Mouse (Mus musculus): ENCODE data around the gene Alcam.

Gene Alcam

GRCm38 (mm10) chr16:52453971-52454514 is at the start of gene Alcam:
Alcam (minus strand) TSS chr16:52454074.
- no peak for DNase-seq (ENCODE audit: low spot score)

DNA sequence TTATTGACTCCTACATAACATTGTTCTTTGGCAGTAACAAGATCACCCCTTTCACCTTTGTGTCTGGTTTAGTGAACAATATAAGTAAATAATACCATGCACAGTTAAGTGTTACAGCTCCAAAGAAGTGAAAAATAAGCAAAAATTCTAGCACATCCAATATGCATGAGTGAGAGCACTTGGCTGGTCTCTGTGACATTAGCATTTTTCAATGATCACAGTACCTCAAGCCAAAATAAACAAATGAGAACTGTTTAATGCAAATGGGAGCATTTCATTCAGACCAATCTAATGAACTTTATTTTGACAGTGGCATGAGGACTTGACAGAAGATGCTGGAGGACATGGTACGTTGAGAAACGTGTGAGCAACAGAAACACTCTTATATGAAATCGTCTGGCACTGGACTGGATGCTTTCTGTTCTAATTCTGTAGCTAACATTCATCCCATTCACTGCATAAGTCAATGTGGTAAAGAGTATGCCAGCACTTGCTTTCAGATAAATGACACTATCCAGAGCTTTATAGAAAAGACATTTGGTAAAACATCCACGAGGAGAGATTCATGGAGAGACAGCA is 45.0 kb upstream of the Alcam start:
- DNase-seq (ENCODE audit: low spot score): no peak

- no peak for DNase-seq (ENCODE audit: low spot score)
Observed at GRCm38 (mm10) chr16:52490542-52490941, 36.7 kb upstream of the Alcam start.

GRCm38 (mm10) chr16:52474235-52474634 is 20.4 kb upstream of the Alcam start:
- no peak for DNase-seq (ENCODE audit: low spot score)

DNA sequence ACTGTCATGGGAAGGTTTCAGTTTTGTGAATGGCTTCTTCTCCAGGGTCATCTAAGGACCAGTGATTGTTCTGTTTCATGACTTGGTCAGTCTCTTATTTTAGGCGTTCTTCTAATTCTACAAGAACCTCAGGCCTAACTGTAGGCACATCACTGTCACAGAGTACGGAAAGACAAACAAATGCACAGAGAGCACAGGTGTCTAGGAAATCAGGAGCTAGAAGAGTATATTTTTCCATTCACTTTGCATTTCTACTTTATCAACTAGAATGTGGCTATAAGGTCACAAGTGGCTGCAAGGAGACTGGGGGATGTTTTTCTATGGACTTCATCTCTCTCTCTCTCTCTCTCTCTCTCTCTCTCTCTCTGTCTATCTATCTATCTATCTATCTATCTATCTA is 19.2 kb upstream of the Alcam start:
- no peak for DNase-seq (ENCODE audit: low spot score)

- DNase-seq (ENCODE audit: low spot score): no peak
Observed at GRCm38 (mm10) chr16:52472635-52473034, 18.8 kb upstream of the Alcam start.

DNA sequence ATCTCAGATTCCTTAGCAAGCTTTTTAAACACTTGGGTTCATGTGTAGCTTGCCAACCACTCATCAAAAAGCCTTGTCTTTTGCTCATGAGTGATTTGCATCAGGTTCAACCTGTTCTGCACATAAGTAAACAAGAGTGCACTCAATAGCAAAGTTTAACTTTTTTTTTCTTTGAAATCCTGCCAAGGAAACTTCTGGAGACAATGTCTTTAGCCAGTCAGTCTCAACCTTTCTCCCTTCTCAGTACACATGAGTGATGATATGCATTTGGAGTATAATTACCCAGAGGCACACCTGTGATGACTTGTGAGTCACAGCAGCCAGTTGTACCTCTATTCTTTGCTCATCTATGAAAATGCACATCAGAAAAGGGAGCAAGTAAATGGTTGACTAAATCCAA is 18.2 kb upstream of the Alcam start:
- no peak for DNase-seq (ENCODE audit: low spot score)

DNA sequence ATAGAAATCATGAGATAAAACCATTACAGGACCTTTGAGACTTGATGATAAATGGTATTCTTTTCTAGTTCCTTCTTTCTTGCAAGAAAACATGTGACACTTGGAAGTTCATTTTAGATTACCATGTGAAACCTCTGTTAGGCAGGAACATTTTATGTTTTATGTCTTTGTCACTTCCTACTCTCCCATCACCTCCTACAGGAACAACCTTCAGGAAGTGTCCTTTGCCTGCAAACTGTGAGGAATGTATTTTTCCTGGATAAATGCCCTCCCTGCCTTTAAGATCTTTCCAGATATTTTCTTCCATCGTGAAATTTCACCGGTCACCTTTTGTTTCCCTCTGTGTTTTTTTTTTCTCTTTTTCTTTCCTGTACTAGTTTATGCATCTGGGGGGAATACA is 17.0 kb upstream of the Alcam start:
- no peak for DNase-seq (ENCODE audit: low spot score)

DNA sequence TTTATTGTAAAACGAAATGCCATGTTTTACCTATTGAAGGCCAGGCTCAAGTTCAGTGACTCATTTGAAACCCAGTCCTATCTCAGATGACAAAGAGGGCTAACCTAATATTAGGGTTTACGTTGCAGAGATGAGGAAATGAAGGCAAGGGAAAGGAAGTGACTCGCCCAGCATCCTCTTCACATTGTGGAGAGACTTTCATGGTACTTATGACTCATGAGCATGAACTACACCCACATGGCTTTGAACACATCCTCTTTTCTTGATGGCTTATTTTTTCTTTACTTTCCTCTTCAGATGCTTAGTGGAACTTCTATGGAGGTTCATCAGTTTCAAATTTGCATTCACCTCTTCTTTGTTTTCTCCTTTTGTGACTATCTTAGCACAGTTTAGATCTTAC is 16.4 kb upstream of the Alcam start:
- DNase-seq (ENCODE audit: low spot score): no peak

GRCm38 (mm10) chr16:52468426-52468825 is 14.6 kb upstream of the Alcam start:
- no peak for DNase-seq (ENCODE audit: low spot score)

DNA sequence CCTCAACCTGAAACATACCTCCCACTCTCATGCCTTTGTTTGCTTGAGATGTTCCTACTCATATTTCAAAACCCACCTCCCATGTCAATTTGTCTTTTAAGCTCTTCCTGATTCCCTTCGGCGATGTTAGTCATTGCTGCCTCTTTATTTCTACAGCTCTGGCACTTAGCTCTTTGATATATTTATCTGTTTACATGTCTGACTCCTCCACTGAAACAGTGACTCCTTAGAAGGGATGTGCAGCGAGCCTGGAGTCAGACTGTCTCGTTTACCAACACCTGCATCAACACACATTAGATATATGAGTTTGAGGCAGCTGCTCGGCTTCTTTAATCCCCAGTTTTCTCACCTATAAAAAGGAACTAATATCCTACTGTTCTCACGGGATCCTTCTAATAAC is 12.9 kb upstream of the Alcam start:
- no peak for DNase-seq (ENCODE audit: low spot score)

GRCm38 (mm10) chr16:52464597-52464996 is 10.7 kb upstream of the Alcam start:
- no peak for DNase-seq (ENCODE audit: low spot score)

GRCm38 (mm10) chr16:52452862-52453715 is 785 bp downstream of the Alcam start:
- DNase-seq (ENCODE audit: low spot score): peak; percentile 84

DNA sequence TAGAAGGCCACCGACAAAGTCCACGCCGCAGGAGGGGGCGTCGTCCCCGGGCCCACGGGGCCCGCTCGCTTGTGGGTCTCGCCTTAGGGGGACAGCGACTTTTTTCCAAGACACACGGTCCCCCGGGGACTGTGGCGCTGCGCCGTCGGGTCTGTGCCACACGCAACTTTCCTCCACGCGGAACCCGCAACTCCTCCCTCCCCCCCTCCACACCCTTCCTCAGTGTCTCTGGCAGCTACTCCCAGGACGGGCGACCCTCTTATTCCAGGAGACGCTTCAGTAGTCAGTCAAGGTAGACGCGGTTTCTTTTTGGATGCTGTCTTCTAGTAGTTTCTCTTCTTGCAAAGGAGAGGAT is 1.4 kb downstream of the Alcam start:
- DNase-seq (ENCODE audit: low spot score): no peak

- DNase-seq (ENCODE audit: low spot score): no peak
Observed at GRCm38 (mm10) chr16:52451786-52452476, 1.9 kb downstream of the Alcam start.

GRCm38 (mm10) chr16:52451101-52451785 is 2.6 kb downstream of the Alcam start:
- no peak for DNase-seq (ENCODE audit: low spot score)

DNA sequence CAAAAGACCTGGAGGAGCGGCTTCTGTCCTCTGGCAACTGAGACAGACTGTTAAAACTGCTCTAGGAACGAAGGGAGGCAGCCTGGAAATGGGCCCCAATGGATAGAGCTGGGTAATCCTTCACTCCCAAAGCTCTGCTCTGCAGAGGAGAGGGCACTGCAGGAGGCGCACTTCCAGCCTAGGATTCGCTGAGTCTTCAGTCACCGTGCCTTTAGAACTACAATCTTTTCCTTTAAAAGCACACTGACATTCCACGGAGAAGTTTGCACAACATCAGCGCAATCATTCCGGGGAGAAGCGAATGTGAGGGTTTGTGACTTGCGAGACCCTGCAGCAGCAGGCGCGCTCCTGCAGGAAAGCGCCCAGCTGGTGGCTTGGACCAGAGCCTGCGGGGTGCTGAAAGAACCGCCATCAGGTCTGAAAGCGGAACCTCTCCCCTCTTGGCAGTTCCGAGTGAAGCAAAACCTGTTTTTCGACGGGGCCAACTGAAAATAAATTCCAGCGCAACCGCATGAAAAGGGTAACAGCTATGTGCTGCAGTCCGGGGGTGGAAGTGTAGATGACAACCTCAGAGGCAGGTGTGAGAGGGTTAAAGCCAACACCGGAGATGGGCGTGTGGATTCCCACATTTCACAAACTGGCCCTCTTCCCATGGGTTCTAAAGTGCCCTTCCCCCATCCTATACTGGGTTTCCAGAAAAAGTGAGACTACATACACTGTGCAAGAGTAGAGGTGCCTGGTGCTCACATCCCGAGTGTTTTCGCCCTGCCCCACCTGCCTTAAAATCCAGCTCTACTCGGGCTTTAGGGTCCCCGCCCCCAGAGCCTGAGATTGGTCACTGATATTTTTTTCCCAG is 3.4 kb downstream of the Alcam start:
- no peak for DNase-seq (ENCODE audit: low spot score)

DNA sequence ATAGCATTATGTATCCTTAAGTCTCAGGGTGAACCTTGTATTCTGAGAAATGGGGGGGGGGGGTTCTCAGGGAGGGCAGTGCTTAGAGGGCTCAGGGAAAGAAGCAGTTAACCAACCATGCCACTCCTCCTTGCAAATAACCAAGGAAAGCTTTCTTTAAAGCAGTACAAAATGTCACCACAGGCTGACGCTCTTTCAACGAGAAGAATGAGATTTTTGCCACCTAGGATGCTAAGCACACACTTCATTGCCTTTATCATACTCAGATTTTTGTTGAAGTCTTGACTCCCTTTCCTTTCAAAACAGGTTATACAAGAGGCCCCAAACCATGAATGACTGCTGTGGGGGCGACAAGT is 4.0 kb downstream of the Alcam start:
- no peak for DNase-seq (ENCODE audit: low spot score)

DNA sequence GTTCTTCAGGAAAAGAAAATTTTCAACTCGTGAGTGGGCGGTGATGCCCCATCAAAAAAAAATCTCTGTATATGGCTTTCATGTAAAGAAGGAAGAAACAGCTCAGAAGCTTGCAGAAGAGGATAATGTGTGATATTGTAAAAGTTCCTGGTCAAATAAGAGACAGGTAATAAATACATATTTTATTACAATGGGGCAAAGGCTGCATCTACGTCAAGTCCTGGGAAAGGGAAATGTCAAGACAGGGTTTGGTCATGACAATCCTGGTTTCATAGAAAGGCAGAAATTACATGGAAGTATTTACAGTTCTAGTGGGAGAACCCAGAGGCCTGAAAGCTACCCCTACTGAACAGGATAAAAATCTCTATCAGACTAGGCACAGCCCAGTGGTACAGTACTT is 7.9 kb downstream of the Alcam start:
- DNase-seq (ENCODE audit: low spot score): no peak

- DNase-seq (ENCODE audit: low spot score): no peak
Observed at GRCm38 (mm10) chr16:52443635-52444505, 10.0 kb downstream of the Alcam start.

DNA sequence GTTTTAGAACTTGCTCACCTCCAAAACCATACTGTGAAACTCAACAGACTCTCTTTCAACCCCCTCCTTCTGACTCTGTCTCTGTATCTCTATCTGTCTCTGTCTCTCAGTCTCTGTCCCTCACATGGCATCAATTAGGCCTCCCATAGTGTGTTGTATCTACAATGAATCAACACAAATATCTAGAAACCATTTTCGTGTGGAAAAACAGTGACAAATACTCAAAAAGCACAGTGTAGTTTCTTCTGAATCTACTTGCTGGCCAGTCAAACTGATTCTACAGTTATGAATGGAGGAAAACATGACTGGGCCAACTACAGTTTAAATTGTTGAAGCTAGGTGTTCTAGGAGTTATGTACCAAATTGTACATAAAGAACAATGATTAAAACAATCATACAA is 10.8 kb downstream of the Alcam start:
- no peak for DNase-seq (ENCODE audit: low spot score)
